Mouse (Mus musculus) limb, embryonic 15.5 days (tissue): Measurements from ENCODE around the gene Prkacb. TPM values are rescaled to one million over a fixed set of nuclear protein-coding genes. Genes with fewer than 3 reads are reported as not detected.

Experiments
- ATAC-seq: fragments of 200-750 bp; cut with Nextera tagmentation; 2 replicates; pipeline ENCODE4 v1.8.0; 2017; ENCODE audit warnings: low read depth, moderate TSS enrichment; ENCODE audit not compliant: insufficient number of reproducible peaks, low FRiP score, low TSS enrichment
- H3K27ac ChIP-seq: fragments of 300-500 bp; sonication (generic); 2 replicates; pipeline ENCODE4 v1.5.1; 2015; ENCODE audit warnings: moderate library complexity, mild to moderate bottlenecking, inconsistent platforms
- H3K27me3 ChIP-seq: fragments of 300-500 bp; sonication (generic); 2 replicates; pipeline ENCODE4 v1.6.1; 2015; ENCODE audit warnings: inconsistent platforms
- H3K36me3 ChIP-seq: fragments of 300-500 bp; sonication (generic); 2 replicates; pipeline ENCODE4 v1.6.1; 2015; ENCODE audit warnings: inconsistent platforms
- H3K4me1 ChIP-seq: fragments of 300-500 bp; sonication (generic); 2 replicates; pipeline ENCODE4 v1.6.1; 2015; ENCODE audit warnings: inconsistent platforms
- H3K4me2 ChIP-seq: fragments of 300-500 bp; sonication (generic); 2 replicates; pipeline ENCODE4 v1.6.1; 2015; ENCODE audit warnings: mild to moderate bottlenecking, inconsistent platforms
- H3K4me3 ChIP-seq: fragments of 300-500 bp; sonication (generic); 2 replicates; pipeline ENCODE4 v1.5.1; 2015; ENCODE audit warnings: mild to moderate bottlenecking, inconsistent platforms
- H3K9ac ChIP-seq: fragments of 300-500 bp; sonication (generic); 2 replicates; pipeline ENCODE4 v1.6.1; 2015; ENCODE audit warnings: inconsistent platforms
- H3K9me3 ChIP-seq: fragments of 300-500 bp; sonication (generic); 2 replicates; pipeline ENCODE4 v1.6.1; 2016; ENCODE audit warnings: inconsistent platforms
- WGBS: fragments of 180-500 bp; shearing (Covaris S2); methylation state at CpG from one replicate; pipeline ENCODE4 v1.1.7; 2015; 5-methylcytosine and 5-hydroxymethylcytosine counted together
- polyA plus RNA-seq: library from polyadenylated mRNA; unstranded; fragments of >200 nt; fragmentation: Nextera tagmentation; extraction: Ambion mirVana; gene quantifications from 2 replicates; pipeline ENCODE4 v1.2.1, GENCODE M21; 2015

Gene Prkacb
- polyA plus RNA-seq, 1 experiment from 2014 or later: 60.7 TPM

DNA sequence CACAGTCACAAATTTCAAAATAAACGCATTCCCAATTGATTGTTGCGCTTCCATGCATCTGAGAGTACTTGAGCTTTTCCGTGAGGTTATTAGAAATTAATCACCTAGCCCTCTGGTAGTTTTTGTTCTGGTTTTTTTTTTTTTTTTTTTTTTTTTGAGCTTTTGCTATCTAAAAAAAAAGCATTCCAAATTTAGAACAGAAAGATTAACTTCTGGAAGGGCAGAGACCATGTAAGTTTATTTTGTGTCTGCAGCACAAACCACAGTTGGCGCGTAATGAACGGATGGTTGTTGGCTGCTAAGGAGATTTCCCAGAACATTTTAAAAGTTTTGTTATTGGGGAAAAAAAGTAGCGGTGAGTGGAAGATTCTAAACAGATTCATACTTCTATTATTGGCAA is 834 bp upstream of the Prkacb start:
- ATAC-seq: no peak
- H3K9ac ChIP-seq: peak overlapping the region; percentile 90; the same call in 1 of the 2 replicates
- H3K27ac ChIP-seq: 0 out of 2 replicates have a peak overlapping the region, but pooled peaks have one; percentile 96
- no peaks in the 10 kb centered on the region for H3K27me3 ChIP-seq
- peaks cover 6% of the 10 kb centered on the region; the same call in 1 of the 2 replicates for H3K4me1 ChIP-seq
- H3K4me3 ChIP-seq: peak overlapping the region; percentile 96
- WGBS: 54% methylated on average over 7 of the region's 7 CpGs
- peak overlapping the region; percentile 51 for H3K4me2 ChIP-seq
- no peaks in the 10 kb centered on the region for H3K36me3 ChIP-seq
- no peaks in the 10 kb centered on the region for H3K9me3 ChIP-seq

DNA sequence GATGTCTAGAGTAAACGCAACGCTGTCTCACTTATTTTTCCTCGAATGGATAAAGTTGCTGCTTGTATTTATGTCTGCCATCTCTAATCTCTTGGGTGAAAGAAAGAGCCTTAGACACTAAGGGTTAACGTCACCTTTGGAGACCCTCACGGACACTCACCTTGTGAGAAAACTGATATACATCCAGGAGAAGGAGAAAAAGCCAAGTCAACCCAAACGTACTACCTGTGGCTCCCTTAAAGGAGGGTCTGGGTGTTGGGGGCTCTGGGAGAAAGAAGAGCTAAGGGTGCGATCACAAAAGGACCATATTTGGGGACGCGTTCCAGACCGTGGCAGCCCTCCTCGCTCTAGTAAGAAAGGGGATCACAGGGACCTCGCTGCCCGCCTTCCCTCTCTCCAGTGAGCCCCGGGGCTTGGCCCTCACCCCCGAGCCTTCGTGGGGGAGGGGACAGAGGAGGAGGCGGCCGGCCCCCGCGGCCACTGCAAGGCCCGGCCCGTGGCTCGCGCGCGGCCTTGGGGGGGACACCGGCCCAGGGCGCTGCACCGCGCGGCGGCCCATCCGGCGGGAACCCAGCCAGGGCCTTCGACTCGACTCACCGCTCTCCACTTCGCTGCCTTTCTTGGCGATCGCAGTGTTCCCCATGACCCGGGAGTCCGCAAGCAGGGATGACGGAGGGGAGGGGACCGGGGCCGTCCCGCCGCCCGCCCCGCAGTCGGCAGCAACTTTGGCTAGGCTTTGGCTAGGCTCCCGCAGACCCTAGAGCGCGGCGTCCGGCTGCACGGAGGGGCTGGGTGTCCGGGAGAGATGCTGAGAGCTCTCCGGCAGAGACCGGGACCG is 530 bp downstream of the Prkacb start:
- H3K36me3 ChIP-seq: no peaks in the 10 kb centered on the region
- peak overlapping the region; percentile 51 for H3K4me2 ChIP-seq
- peaks cover 6% of the 10 kb centered on the region; the same call in 1 of the 2 replicates for H3K4me1 ChIP-seq
- peak overlapping the region; percentile 90 for H3K9ac ChIP-seq
- peak overlapping the region; percentile 96 for H3K4me3 ChIP-seq
- H3K27ac ChIP-seq: peak overlapping the region; percentile 96
- ATAC-seq: peak; percentile 69
- no peaks in the 10 kb centered on the region for H3K9me3 ChIP-seq
- no peaks in the 10 kb centered on the region for H3K27me3 ChIP-seq
- under 1% methylated on average over 60 of the region's 60 CpGs for WGBS

DNA sequence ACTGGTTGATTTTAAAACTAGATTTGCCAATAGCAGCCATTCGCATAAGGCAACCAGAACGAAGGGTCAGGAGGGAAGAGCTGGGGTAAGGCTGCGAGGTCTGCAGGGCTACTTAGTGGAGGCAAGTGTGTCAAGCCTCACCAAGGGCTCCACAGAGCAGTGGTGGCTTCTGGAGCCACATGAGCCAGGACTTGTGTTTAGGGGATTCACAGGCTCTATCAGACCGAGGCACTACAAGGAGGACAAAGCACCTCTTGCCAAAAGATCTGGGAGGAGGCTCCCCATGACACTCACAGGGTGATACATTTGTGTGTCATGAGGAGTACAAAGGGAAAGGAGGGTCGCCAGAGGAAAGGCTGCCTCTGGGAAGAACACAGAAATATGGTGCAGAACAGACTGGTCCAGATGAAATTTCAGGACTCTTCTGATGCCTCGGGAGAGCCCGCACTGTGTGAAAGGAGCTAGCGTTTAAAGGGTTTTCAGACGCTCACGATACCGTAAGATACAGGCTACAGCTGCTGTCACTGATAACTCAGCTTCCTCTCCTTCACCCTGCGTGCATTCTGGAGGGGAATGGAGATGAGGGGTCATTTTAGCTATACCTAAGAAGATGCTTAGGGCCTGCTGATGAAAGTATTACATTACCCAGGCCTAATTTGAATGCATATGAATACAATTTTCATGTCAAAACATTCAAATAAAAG is 19.1 kb downstream of the Prkacb start:
- ATAC-seq: no peak
- Histone ChIP-seq H3K9ac (no peak overlapping the region), H3K4me2 (no peak overlapping the region), H3K36me3 (no peaks in the 10 kb centered on the region), H3K4me1 (no peaks in the 10 kb centered on the region), H3K27me3 (no peaks in the 10 kb centered on the region), H3K4me3 (no peak overlapping the region), H3K27ac (no peak overlapping the region), H3K9me3 (no peaks in the 10 kb centered on the region)
- 88% methylated on average over 12 of the region's 12 CpGs for WGBS

DNA sequence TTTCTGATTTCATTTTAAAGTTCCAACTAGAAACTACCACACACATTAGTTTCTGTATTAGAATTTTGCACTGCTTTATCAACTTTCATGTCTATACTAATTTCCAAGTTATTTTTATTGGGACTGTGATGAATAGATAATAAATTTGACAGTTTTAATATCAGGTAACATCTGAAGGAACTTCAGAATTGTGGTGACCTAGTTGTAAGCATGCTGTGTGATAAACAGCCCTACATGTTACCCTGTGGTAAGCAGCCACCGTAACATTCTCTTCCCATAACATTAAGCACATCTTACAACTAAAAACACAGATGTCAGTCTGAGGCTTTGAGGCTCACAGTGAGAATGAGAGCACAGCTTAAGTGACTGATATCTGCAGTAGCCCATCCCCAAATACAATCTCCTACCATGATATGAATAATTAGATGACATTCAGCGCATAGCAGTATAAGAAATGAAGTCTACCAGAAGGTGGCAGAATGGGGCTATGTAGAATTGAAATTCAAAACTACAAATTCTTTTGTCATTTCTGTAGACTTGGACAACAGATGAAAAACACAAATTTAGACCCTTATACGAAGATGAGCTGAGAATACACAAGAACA is 20.5 kb downstream of the Prkacb start:
- H3K4me3 ChIP-seq: no peak overlapping the region
- 91% methylated on average over 3 of the region's 3 CpGs for WGBS
- no peaks in the 10 kb centered on the region for H3K27me3 ChIP-seq
- no peaks in the 10 kb centered on the region for H3K4me1 ChIP-seq
- no peak overlapping the region for H3K4me2 ChIP-seq
- no peaks in the 10 kb centered on the region for H3K9me3 ChIP-seq
- H3K27ac ChIP-seq: no peak overlapping the region
- H3K36me3 ChIP-seq: no peaks in the 10 kb centered on the region
- no peak for ATAC-seq
- H3K9ac ChIP-seq: no peak overlapping the region

DNA sequence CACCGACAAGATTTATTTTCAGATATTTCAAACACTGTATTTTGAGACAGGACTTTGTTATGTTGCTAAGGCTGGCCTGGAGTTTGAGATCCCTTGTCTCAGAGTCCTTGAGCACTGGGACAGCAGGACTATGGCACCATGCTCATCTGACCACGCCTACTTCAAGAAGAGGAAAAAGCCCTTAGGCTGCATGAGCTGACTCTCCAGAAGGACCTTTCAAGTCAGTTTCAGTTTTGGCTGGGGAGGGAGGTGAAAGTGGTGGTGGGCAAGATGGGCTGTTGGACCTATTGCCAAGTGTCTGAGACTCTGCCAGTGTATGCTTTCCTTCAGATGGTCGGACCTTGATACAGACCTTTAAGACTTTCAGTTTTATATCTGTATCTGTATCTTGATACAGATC is 28.6 kb downstream of the Prkacb start:
- Histone ChIP-seq H3K4me1 (peaks cover 5% of the 10 kb centered on the region), H3K9me3 (no peaks in the 10 kb centered on the region), H3K36me3 (no peaks in the 10 kb centered on the region), H3K4me3 (no peak overlapping the region), H3K27ac (no peak overlapping the region), H3K27me3 (no peaks in the 10 kb centered on the region), H3K9ac (no peak overlapping the region), H3K4me2 (no peak overlapping the region)
- no peak for ATAC-seq
- WGBS: 67% methylated on average over 3 of the region's 3 CpGs

DNA sequence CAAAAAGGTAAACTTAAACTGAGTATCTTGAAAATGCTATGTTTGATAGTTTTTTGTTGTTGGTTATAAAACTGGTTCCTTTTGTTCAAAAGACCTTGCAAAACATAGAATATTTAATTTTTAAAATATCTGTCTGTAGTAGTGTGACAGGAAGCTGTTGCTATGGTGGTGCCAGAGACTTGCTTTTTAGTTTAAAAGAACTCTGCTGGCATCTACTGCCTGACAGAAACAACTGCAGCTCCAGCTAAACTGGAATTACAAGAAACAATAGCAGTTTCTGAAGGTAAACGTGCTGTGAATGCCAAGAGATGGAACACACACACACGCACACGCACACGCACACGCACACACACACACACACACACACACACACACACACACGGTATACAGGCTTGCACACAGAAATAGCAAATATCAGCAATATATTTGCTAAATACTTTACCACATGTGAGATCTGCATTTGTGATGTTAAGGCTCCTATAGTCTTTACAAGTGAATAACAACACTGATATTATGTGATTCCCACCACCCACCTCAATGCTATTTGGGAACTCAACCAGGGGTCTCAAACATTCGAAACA is 29.1 kb downstream of the Prkacb start:
- WGBS: 61% methylated on average over 7 of the region's 7 CpGs
- Histone ChIP-seq H3K4me3 (no peak overlapping the region), H3K9ac (no peak overlapping the region), H3K27ac (no peak overlapping the region), H3K9me3 (no peaks in the 10 kb centered on the region), H3K4me1 (peaks cover 5% of the 10 kb centered on the region), H3K36me3 (no peaks in the 10 kb centered on the region), H3K4me2 (no peak overlapping the region), H3K27me3 (no peaks in the 10 kb centered on the region)
- no peak for ATAC-seq

DNA sequence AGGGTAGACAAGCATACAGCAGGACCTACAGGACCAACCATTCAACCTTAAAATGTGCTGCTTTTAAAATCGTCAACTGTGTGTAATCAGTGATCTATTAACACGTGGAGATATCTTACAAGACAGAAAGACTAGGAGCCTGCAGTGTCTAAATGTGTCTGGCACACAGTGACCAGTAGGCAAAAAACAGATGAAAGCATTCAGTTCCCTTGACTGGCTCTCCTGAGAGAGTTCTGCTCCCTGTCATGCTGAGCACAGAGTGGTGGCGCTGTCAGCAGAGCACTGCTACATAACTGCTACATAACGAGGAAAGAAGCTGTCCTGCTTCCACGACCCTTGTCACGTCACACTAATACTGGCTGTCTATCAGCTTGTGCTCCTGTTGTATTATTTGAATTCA is 30.2 kb downstream of the Prkacb start:
- H3K9me3 ChIP-seq: no peaks in the 10 kb centered on the region
- H3K27ac ChIP-seq: no peak overlapping the region
- H3K27me3 ChIP-seq: no peaks in the 10 kb centered on the region
- no peak overlapping the region for H3K4me3 ChIP-seq
- no peak for ATAC-seq
- H3K9ac ChIP-seq: no peak overlapping the region
- H3K36me3 ChIP-seq: no peaks in the 10 kb centered on the region
- 50% methylated on average over 6 of the region's 6 CpGs for WGBS
- peaks cover 5% of the 10 kb centered on the region for H3K4me1 ChIP-seq
- H3K4me2 ChIP-seq: no peak overlapping the region

DNA sequence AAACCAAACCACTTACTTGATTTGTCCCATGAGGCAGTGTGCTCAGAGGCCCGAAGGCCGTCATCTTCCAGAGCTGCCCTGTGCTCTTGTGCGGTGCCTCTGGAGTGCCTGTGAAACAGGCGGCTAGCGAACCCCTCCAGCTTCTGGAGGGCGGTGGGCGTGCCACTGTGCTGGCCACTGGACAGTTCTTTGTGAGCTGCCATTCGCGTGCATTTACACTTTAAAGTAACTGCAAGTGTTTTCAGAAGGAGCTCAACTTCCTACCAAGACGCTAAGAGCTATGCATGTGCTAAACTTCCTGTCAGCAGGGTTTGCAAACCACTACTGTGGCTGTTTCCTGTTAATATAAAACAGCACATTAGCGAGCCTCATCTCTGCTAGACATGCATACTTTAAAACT is 31.7 kb downstream of the Prkacb start:
- Histone ChIP-seq H3K9ac (0 out of 2 replicates have a peak overlapping the region, but pooled peaks have one; percentile 14), H3K4me3 (peak overlapping the region; percentile 17), H3K27ac (no peak overlapping the region), H3K9me3 (no peaks in the 10 kb centered on the region), H3K27me3 (no peaks in the 10 kb centered on the region), H3K4me1 (peaks cover 5% of the 10 kb centered on the region), H3K4me2 (peak overlapping the region; percentile 36; the same call in 1 of the 2 replicates), H3K36me3 (no peaks in the 10 kb centered on the region)
- 12% methylated on average over 11 of the region's 11 CpGs for WGBS
- ATAC-seq: no peak

DNA sequence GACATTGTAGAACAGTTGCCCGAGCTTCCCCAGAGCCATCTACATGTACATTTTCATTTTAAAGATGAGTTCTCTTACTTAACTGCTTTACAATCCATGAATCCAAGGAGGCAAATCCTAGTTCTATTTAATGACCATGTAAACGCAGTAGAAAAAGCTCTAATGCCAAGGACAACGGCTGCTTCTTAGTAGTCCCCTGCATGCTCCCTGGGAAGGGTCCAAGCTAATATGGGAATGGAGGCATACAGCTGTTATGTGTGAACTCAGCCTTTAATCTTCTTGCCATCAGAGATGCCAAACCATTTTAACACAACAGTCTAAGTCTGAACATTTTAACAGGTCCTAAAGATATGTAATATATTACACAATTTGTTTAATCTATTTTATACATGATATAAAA is 32.5 kb downstream of the Prkacb start:
- ATAC-seq: no peak
- Histone ChIP-seq H3K36me3 (no peaks in the 10 kb centered on the region), H3K4me2 (no peak overlapping the region), H3K9ac (no peak overlapping the region), H3K27me3 (no peaks in the 10 kb centered on the region), H3K4me3 (no peak overlapping the region), H3K4me1 (peaks cover 5% of the 10 kb centered on the region), H3K9me3 (no peaks in the 10 kb centered on the region), H3K27ac (no peak overlapping the region)
- 49% methylated on average over 3 of the region's 3 CpGs for WGBS

DNA sequence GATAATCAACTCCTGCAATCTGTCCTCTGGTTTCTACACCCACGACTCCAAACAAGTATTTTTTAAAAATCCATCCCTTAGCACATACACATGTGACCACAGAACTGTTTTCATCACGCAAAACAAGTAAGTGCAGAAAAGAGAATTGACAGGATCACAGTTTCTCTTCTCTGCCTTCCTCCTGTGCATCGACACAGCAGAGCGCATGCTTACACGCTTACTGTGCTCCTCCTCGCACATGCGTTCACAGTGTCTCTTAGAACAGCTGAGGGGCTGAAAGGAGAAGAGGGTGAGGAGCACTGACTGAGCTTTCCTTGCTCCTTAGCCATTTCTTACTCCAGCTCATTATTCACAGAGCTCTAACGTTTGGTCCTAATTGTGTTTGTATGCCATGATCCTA is 33.9 kb downstream of the Prkacb start:
- no peak overlapping the region for H3K27ac ChIP-seq
- no peaks in the 10 kb centered on the region for H3K9me3 ChIP-seq
- H3K4me1 ChIP-seq: peaks cover 5% of the 10 kb centered on the region
- no peak overlapping the region for H3K4me2 ChIP-seq
- no peaks in the 10 kb centered on the region for H3K36me3 ChIP-seq
- H3K9ac ChIP-seq: no peak overlapping the region
- no peak for ATAC-seq
- 69% methylated on average over 8 of the region's 8 CpGs for WGBS
- H3K4me3 ChIP-seq: no peak overlapping the region
- no peaks in the 10 kb centered on the region for H3K27me3 ChIP-seq

DNA sequence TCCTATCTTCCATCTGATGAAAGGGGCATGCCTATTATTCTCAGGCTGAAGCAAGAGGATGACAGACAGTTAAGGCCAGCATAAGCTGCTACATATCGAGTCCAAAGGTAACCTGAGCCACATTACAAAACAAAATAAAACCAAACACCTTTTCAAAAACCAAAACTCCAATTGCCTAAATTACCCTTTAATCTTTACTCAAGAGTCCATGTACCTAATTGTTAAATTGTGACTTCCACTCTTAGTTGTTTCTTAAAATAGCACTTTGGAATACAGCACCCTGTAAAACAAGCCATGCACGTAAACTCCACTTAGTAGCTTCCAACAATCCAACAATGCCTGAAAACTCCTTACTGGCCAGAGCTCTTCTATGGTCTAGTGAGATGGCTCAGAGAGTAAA is 34.3 kb downstream of the Prkacb start:
- no peak for ATAC-seq
- Histone ChIP-seq H3K4me3 (no peak overlapping the region), H3K27ac (no peak overlapping the region), H3K9me3 (no peaks in the 10 kb centered on the region), H3K4me1 (peaks cover 5% of the 10 kb centered on the region), H3K9ac (no peak overlapping the region), H3K27me3 (no peaks in the 10 kb centered on the region), H3K36me3 (no peaks in the 10 kb centered on the region), H3K4me2 (no peak overlapping the region)
- 53% methylated on average over 2 of the region's 2 CpGs for WGBS
